Mouse (Mus musculus): Measurements from ENCODE around the gene Dusp9. TPM values are rescaled to one million over a fixed set of nuclear protein-coding genes. Genes with fewer than 3 reads are reported as not detected.

Dusp9 gene
- polyA plus RNA-seq, 1 experiment from 2014 or later = 4.2 TPM

DNA sequence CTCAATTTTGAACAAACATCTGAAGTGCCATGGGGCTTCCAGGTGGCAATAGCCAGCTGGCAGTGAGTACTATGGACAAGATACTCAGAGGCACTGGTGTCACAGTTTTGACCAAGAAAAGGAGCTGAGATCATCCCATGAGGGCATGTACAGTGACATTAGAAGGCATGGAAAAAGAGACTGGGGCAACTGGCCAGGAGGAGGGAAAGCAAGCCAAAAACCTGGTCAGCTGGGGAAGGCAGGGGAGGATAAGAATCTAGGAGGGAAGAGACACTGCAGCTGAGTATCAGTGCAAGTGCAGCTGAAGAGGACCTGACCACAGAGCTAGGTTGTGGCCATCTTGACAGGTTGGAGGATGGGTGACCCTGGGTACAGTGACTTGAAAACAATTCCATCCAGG is 12.2 kb upstream of the Dusp9 start:
- Histone ChIP-seq H3K27me3 (ENCODE audit: control insufficient read depth, insufficient read depth, low read length) (no peaks in the 10 kb centered on the region), H3K36me3 (ENCODE audit: control insufficient read depth, insufficient read depth, low read length) (no peaks in the 10 kb centered on the region), H3K9me3 (ENCODE audit: control insufficient read depth, low read length) (no peaks in the 10 kb centered on the region), H3K9ac (ENCODE audit: low read length) (no peak overlapping the region), H3K4me3 (ENCODE audit: low read depth, low read length) (no peak overlapping the region), H3K27ac (ENCODE audit: low read depth, low read length) (no peak overlapping the region), H3K4me2 (ENCODE audit: low read depth) (no peak overlapping the region), H3K4me1 (ENCODE audit: control insufficient read depth, insufficient read depth, low read length) (no peaks in the 10 kb centered on the region)
- ATAC-seq (ENCODE audit: insufficient read depth, low FRiP score, low TSS enrichment) (no peak), DNase-seq (ENCODE audit: low spot score) (no peak)

- H3K4me2 ChIP-seq (ENCODE audit: low read depth) = 0 out of 2 replicates have a peak overlapping the region, but pooled peaks have one; percentile 20
- no peaks in the 10 kb centered on the region for H3K36me3 ChIP-seq (ENCODE audit: control insufficient read depth, insufficient read depth, low read length)
- no peak overlapping the region for H3K27ac ChIP-seq (ENCODE audit: low read depth, low read length)
- no peaks in the 10 kb centered on the region for H3K9me3 ChIP-seq (ENCODE audit: control insufficient read depth, low read length)
- 22% methylated on average over 6 of the region's 19 CpGs for WGBS
- H3K9ac ChIP-seq (ENCODE audit: low read length) = no peak overlapping the region
- peaks cover 37% of the 10 kb centered on the region for H3K27me3 ChIP-seq (ENCODE audit: control insufficient read depth, insufficient read depth, low read length)
- ATAC-seq (ENCODE audit: insufficient read depth, low FRiP score, low TSS enrichment) = no peak
- H3K4me1 ChIP-seq (ENCODE audit: control insufficient read depth, insufficient read depth, low read length) = no peaks in the 10 kb centered on the region
- DNase-seq (ENCODE audit: low spot score) = no peak
- no peak overlapping the region for H3K4me3 ChIP-seq (ENCODE audit: low read depth, low read length)
These were observed 3.8 kb upstream of the Dusp9 start for GRCm38 (mm10) chrX:73635425-73635824.

DNA sequence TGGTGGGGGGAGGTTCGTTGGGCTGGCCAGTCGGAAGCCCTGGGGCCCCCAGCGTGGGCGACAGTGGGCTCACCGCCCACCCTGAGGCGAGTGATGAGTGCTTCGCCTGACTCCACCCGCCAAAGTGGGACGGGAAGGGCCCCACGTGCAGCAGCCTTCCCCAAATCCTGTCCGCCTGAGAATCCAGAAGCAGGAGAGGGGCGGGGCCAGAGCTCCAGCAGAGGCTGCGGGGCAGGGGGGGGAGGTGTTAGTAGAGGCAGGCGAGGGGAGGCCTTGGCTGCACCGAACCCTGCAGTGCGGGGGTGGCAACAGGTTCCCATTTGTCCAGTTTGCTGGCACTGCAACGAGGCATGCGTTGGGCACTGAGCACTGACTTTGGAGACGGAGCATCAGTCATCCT is 1.8 kb upstream of the Dusp9 start:
- Histone ChIP-seq H3K27me3 (ENCODE audit: control insufficient read depth, insufficient read depth, low read length) (peaks cover 44% of the 10 kb centered on the region), H3K36me3 (ENCODE audit: control insufficient read depth, insufficient read depth, low read length) (no peaks in the 10 kb centered on the region), H3K4me3 (ENCODE audit: low read depth, low read length) (peak overlapping the region; percentile 23), H3K4me2 (ENCODE audit: low read depth) (peak overlapping the region; percentile 37), H3K4me1 (ENCODE audit: control insufficient read depth, insufficient read depth, low read length) (no peaks in the 10 kb centered on the region), H3K9ac (ENCODE audit: low read length) (no peak overlapping the region), H3K9me3 (ENCODE audit: control insufficient read depth, low read length) (no peaks in the 10 kb centered on the region), H3K27ac (ENCODE audit: low read depth, low read length) (no peak overlapping the region)
- DNase-seq (ENCODE audit: low spot score) (no peak), ATAC-seq (ENCODE audit: insufficient read depth, low FRiP score, low TSS enrichment) (no peak)
- 15% methylated on average over 19 of the region's 19 CpGs for WGBS

- Histone ChIP-seq H3K27ac (ENCODE audit: low read depth, low read length) (no peak overlapping the region), H3K4me1 (ENCODE audit: control insufficient read depth, insufficient read depth, low read length) (no peaks in the 10 kb centered on the region), H3K4me3 (ENCODE audit: low read depth, low read length) (peak overlapping the region; percentile 26), H3K9me3 (ENCODE audit: control insufficient read depth, low read length) (no peaks in the 10 kb centered on the region), H3K4me2 (ENCODE audit: low read depth) (peak overlapping the region; percentile 52), H3K36me3 (ENCODE audit: control insufficient read depth, insufficient read depth, low read length) (no peaks in the 10 kb centered on the region), H3K9ac (ENCODE audit: low read length) (no peak overlapping the region), H3K27me3 (ENCODE audit: control insufficient read depth, insufficient read depth, low read length) (peaks cover 40% of the 10 kb centered on the region)
- 22% methylated on average over 35 of the region's 41 CpGs for WGBS
- no peak for DNase-seq (ENCODE audit: low spot score)
- peak; percentile 42 for ATAC-seq (ENCODE audit: insufficient read depth, low FRiP score, low TSS enrichment)
These were observed 766 bp downstream of the Dusp9 start for GRCm38 (mm10) chrX:73639901-73640469.

- Histone ChIP-seq H3K4me1 (ENCODE audit: control insufficient read depth, insufficient read depth, low read length) (no peaks in the 10 kb centered on the region), H3K27me3 (ENCODE audit: control insufficient read depth, insufficient read depth, low read length) (peaks cover 9% of the 10 kb centered on the region), H3K9me3 (ENCODE audit: control insufficient read depth, low read length) (no peaks in the 10 kb centered on the region), H3K36me3 (ENCODE audit: control insufficient read depth, insufficient read depth, low read length) (no peaks in the 10 kb centered on the region), H3K4me3 (ENCODE audit: low read depth, low read length) (no peak overlapping the region), H3K27ac (ENCODE audit: low read depth, low read length) (no peak overlapping the region), H3K4me2 (ENCODE audit: low read depth) (no peak overlapping the region), H3K9ac (ENCODE audit: low read length) (no peak overlapping the region)
- no peak for ATAC-seq (ENCODE audit: insufficient read depth, low FRiP score, low TSS enrichment)
- DNase-seq (ENCODE audit: low spot score) = no peak
- 35% methylated on average over 4 of the region's 4 CpGs for WGBS
These were observed 5.9 kb downstream of the Dusp9 start for GRCm38 (mm10) chrX:73645121-73645520.

DNA sequence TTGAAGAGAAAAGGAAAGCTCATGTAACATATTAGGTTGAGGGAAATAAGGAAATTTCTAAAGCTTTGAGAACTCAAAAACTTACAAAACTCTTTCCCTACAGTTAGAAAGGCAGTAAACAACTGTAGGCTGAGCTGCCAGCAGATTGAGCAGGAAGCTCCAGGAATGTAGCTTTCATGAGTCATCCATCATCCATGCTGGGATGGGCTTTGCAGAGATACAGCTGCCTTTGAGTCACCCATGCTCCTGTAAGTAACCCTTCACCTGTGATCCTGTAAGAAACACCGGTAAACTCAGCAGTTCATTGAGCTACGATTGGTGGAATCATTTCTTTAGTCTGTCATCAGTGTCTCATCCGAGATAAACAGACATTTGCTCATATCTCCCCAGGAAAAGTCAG is 11.7 kb downstream of the Dusp9 start:
- H3K4me2 ChIP-seq (ENCODE audit: low read depth) = no peak overlapping the region
- DNase-seq (ENCODE audit: low spot score) (no peak), ATAC-seq (ENCODE audit: insufficient read depth, low FRiP score, low TSS enrichment) (no peak)
- no peaks in the 10 kb centered on the region for H3K4me1 ChIP-seq (ENCODE audit: control insufficient read depth, insufficient read depth, low read length)
- WGBS = 74% methylated on average over 3 of the region's 3 CpGs
- no peaks in the 10 kb centered on the region for H3K27me3 ChIP-seq (ENCODE audit: control insufficient read depth, insufficient read depth, low read length)
- no peak overlapping the region for H3K9ac ChIP-seq (ENCODE audit: low read length)
- no peak overlapping the region for H3K27ac ChIP-seq (ENCODE audit: low read depth, low read length)
- H3K4me3 ChIP-seq (ENCODE audit: low read depth, low read length) = no peak overlapping the region
- H3K9me3 ChIP-seq (ENCODE audit: control insufficient read depth, low read length) = no peaks in the 10 kb centered on the region
- H3K36me3 ChIP-seq (ENCODE audit: control insufficient read depth, insufficient read depth, low read length) = no peaks in the 10 kb centered on the region

GRCm38 (mm10) chrX:73653392-73653791 is 14.2 kb downstream of the Dusp9 start:
- DNase-seq (ENCODE audit: low spot score) (no peak), ATAC-seq (ENCODE audit: insufficient read depth, low FRiP score, low TSS enrichment) (no peak)
- Histone ChIP-seq H3K9me3 (ENCODE audit: control insufficient read depth, low read length) (no peaks in the 10 kb centered on the region), H3K36me3 (ENCODE audit: control insufficient read depth, insufficient read depth, low read length) (no peaks in the 10 kb centered on the region), H3K4me1 (ENCODE audit: control insufficient read depth, insufficient read depth, low read length) (no peaks in the 10 kb centered on the region), H3K4me2 (ENCODE audit: low read depth) (no peak overlapping the region), H3K4me3 (ENCODE audit: low read depth, low read length) (no peak overlapping the region), H3K27ac (ENCODE audit: low read depth, low read length) (no peak overlapping the region), H3K27me3 (ENCODE audit: control insufficient read depth, insufficient read depth, low read length) (no peaks in the 10 kb centered on the region), H3K9ac (ENCODE audit: low read length) (no peak overlapping the region)
- WGBS = 81% methylated on average over 6 of the region's 6 CpGs

DNA sequence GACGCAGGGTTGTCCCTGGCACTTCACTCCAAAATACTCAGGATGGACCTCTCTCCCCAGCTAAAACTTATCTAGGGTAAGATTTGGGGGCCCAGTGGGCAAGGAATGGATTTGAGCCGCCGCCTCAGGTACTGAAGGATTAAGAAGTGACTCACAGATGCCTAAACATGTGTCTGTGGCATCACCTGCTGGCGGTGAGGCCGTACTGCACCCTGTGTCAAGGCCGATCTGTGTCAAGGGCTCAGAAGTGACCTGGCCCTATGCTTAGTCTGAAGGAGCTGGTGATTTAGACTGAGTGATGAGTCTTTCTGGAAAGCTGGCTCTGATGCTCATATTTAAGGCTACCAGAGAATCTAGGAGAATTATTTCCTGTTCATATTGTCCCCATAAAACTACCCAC is 15.0 kb downstream of the Dusp9 start:
- Histone ChIP-seq H3K27me3 (ENCODE audit: control insufficient read depth, insufficient read depth, low read length) (no peaks in the 10 kb centered on the region), H3K9me3 (ENCODE audit: control insufficient read depth, low read length) (no peaks in the 10 kb centered on the region), H3K4me1 (ENCODE audit: control insufficient read depth, insufficient read depth, low read length) (no peaks in the 10 kb centered on the region), H3K9ac (ENCODE audit: low read length) (no peak overlapping the region), H3K36me3 (ENCODE audit: control insufficient read depth, insufficient read depth, low read length) (no peaks in the 10 kb centered on the region), H3K27ac (ENCODE audit: low read depth, low read length) (no peak overlapping the region), H3K4me3 (ENCODE audit: low read depth, low read length) (no peak overlapping the region), H3K4me2 (ENCODE audit: low read depth) (no peak overlapping the region)
- DNase-seq (ENCODE audit: low spot score) (peak; percentile 74), ATAC-seq (ENCODE audit: insufficient read depth, low FRiP score, low TSS enrichment) (no peak)
- WGBS = 15% methylated on average over 6 of the region's 6 CpGs

- Histone ChIP-seq H3K4me3 (ENCODE audit: low read depth, low read length) (no peak overlapping the region), H3K4me2 (ENCODE audit: low read depth) (no peak overlapping the region), H3K9ac (ENCODE audit: low read length) (no peak overlapping the region), H3K27ac (ENCODE audit: low read depth, low read length) (no peak overlapping the region), H3K4me1 (ENCODE audit: control insufficient read depth, insufficient read depth, low read length) (no peaks in the 10 kb centered on the region), H3K9me3 (ENCODE audit: control insufficient read depth, low read length) (no peaks in the 10 kb centered on the region), H3K27me3 (ENCODE audit: control insufficient read depth, insufficient read depth, low read length) (no peaks in the 10 kb centered on the region), H3K36me3 (ENCODE audit: control insufficient read depth, insufficient read depth, low read length) (no peaks in the 10 kb centered on the region)
- DNase-seq (ENCODE audit: low spot score) (no peak), ATAC-seq (ENCODE audit: insufficient read depth, low FRiP score, low TSS enrichment) (no peak)
- 80% methylated on average over 3 of the region's 3 CpGs for WGBS
These were observed 16.3 kb downstream of the Dusp9 start for GRCm38 (mm10) chrX:73655529-73655928.

Measured in neural tube, embryonic 11.5 days (tissue).